Mouse (Mus musculus): ENCODE results near the gene Pappa.

DNA sequence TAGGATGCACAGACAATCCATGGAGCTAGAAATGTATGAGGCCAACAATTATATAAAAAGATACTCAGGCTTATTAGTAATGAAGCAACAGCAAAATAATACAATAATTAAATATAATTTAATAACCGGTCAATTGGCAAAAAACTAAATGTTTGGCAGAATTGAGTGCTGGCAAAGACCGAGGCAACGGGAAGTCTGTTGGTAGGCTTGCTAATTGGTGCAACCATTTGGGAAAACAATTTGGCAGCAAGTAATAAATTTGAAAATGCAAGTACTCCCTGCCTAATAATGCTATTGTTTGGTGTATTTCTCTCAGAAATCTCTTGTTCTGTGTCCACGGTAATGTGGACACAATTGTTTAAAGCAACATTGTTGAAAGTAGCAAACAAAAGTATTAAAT, 99.9 kb downstream of the Pappa start:
- TF ChIP-seq UBTF (IDR thresholded peaks at IDR 0.05; ENCODE audit: borderline replicate concordance, insufficient read depth, low read depth, low read length), result no peak
- TF ChIP-seq MXI1 (IDR thresholded peaks at IDR 0.05; ENCODE audit: low read depth, low read length), result no peak
- no peak for TF ChIP-seq TAL1 (IDR thresholded peaks at IDR 0.05; ENCODE audit: low read length)
- TF ChIP-seq CTCF (IDR thresholded peaks at IDR 0.05 in 2 of 3, conservative IDR thresholded peaks at IDR 0.05 in 1 of 3; ENCODE audit: control insufficient read depth in 1 of 3, insufficient read depth in 1 of 3, low read depth in 2 of 3, low read length in 3 of 3, poor library complexity in 1 of 3, severe bottlenecking in 1 of 3), result no peak
- no peak for TF ChIP-seq POLR2A (IDR thresholded peaks at IDR 0.05; ENCODE audit: control insufficient read depth in 1 of 2, insufficient read depth in 1 of 2, low read depth in 1 of 2, low read length in 2 of 2, poor library complexity in 1 of 2)
- TF ChIP-seq NRF1 (IDR thresholded peaks at IDR 0.05; ENCODE audit: insufficient read depth, low read depth, low read length, poor library complexity, severe bottlenecking), result no peak
- no peak for TF ChIP-seq MYB (IDR thresholded peaks at IDR 0.05; ENCODE audit: low read depth, low read length)
- TF ChIP-seq JUND (IDR thresholded peaks at IDR 0.05; ENCODE audit: low read depth, low read length), result no peak
- no peak for TF ChIP-seq RAD21 (IDR thresholded peaks at IDR 0.05; ENCODE audit: low read depth, low read length)
- TF ChIP-seq MAX (IDR thresholded peaks at IDR 0.05; ENCODE audit: low read length), result no peak
- no peak for TF ChIP-seq BHLHE40 (IDR thresholded peaks at IDR 0.05; ENCODE audit: borderline replicate concordance, low read depth, low read length)
- TF ChIP-seq ZNF384 (IDR thresholded peaks at IDR 0.05; ENCODE audit: low read depth, low read length), result no peak
